Mouse (Mus musculus) liver, postnatal 0 days (tissue): ENCODE measurements around the gene Sox18. TPM values are rescaled to one million over a fixed set of nuclear protein-coding genes. Genes with fewer than 3 reads are reported as not detected.

Experiments
- ATAC-seq: fragments of 200-750 bp; cut with Nextera tagmentation; 2 replicates; pipeline ENCODE4 v1.8.0; 2017; ENCODE audit warnings: mild to moderate bottlenecking, moderate library complexity
- DNase-seq: peaks from one replicate; pipeline ENCODE4 v3.0.0-alpha.2; 2016
- H3K27ac ChIP-seq: fragments of 300-500 bp; sonication (generic); 2 replicates; pipeline ENCODE4 v1.5.1; 2014; ENCODE audit warnings: antibody characterized with exemption, moderate library complexity, mild to moderate bottlenecking, low read depth
- H3K27me3 ChIP-seq: fragments of 300-500 bp; sonication (generic); 2 replicates; pipeline ENCODE4 v1.6.1; 2014; ENCODE audit warnings: low read length, control low read depth, mixed read lengths; ENCODE audit not compliant: insufficient read depth
- H3K36me3 ChIP-seq: fragments of 300-500 bp; sonication (generic); replicated peaks from 2 replicates; pipeline ENCODE4 v1.6.1; 2014; ENCODE audit warnings: mild to moderate bottlenecking, control low read depth, low read length, moderate library complexity, mixed read lengths; ENCODE audit not compliant: insufficient read depth
- H3K4me1 ChIP-seq: fragments of 300-500 bp; sonication (generic); 2 replicates; pipeline ENCODE4 v1.6.1; 2014; ENCODE audit warnings: antibody characterized with exemption, mild to moderate bottlenecking, control low read depth; ENCODE audit not compliant: insufficient read depth
- H3K4me2 ChIP-seq: fragments of 300-500 bp; sonication (generic); 2 replicates; pipeline ENCODE4 v1.6.1; 2014; ENCODE audit warnings: low read depth, mild to moderate bottlenecking, low read length, moderate library complexity, mixed read lengths
- H3K4me3 ChIP-seq: fragments of 300-500 bp; sonication (generic); 2 replicates; pipeline ENCODE4 v1.5.1; 2014; ENCODE audit warnings: low read depth, low read length
- H3K9ac ChIP-seq: fragments of 300-500 bp; sonication (generic); replicated peaks from 2 replicates; pipeline ENCODE4 v1.6.1; 2014; ENCODE audit warnings: mild to moderate bottlenecking, moderate library complexity
- H3K9me3 ChIP-seq: fragments of 300-500 bp; sonication (generic); 2 replicates; pipeline ENCODE4 v1.6.1; 2016; ENCODE audit warnings: mild to moderate bottlenecking, control low read depth, low read length, mixed read lengths
- CTCF ChIP-seq: sonication (generic); IDR thresholded peaks from 2 replicates; pipeline ENCODE4 v1.5.1; 2016; ENCODE audit warnings: antibody characterized with exemption, low read depth
- EP300 ChIP-seq: IDR thresholded peaks from 2 replicates; pipeline ENCODE4 v1.6.1; 2016; ENCODE audit warnings: antibody characterized with exemption, low read depth, mild to moderate bottlenecking
- WGBS: fragments of 180-500 bp; shearing (Covaris S2); extraction: QIAGEN DNeasy Blood & Tissue Kit; methylation state at CpG from one replicate; pipeline ENCODE4 v1.1.7; 2014; ENCODE audit not compliant: insufficient replicate concordance; 5-methylcytosine and 5-hydroxymethylcytosine counted together
- polyA plus RNA-seq: library from polyadenylated mRNA; unstranded; fragments of >200 nt; fragmentation: Nextera tagmentation; extraction: Ambion mirVana; gene quantifications from 2 replicates; pipeline ENCODE4 v1.2.1, GENCODE M21; 2015

The Sox18 gene
- polyA plus RNA-seq, 1 experiment from 2014 or later: 11.4 TPM

DNA sequence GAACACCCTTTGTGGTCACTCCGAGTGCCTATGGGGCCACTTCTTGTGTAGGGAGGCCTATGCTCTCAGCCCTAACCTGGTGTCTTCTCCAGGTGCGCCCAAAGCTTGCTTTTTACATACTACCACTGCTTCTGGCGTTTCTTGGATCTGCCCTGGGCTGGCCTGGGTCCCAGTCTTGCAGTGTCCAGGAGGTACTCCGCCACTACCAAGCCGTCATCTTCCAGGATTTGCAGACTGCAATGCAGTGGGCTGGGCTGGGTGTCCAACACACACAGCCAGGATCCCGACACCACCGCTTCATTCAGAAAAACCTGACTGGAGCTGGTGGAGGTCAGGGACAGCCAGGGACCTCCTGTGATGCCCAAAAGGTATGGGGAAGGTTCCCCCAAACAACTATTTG lies 12.9 kb downstream of the Sox18 start:
- ATAC-seq (no peak), DNase-seq (no peak)
- Histone ChIP-seq H3K27ac (no peak overlapping the region), H3K4me3 (no peak overlapping the region), H3K27me3 (no peaks in the 10 kb centered on the region), H3K36me3 (peaks cover 24% of the 10 kb centered on the region), H3K4me1 (0 out of 2 replicates have a peak, but pooled peaks cover 4% of the 10 kb centered on the region), H3K9ac (no peak overlapping the region), H3K4me2 (no peak overlapping the region), H3K9me3 (no peaks in the 10 kb centered on the region)
- WGBS: 80% methylated on average over 7 of the region's 7 CpGs
- TF ChIP-seq CTCF: no peak
- TF ChIP-seq EP300: no peak

DNA sequence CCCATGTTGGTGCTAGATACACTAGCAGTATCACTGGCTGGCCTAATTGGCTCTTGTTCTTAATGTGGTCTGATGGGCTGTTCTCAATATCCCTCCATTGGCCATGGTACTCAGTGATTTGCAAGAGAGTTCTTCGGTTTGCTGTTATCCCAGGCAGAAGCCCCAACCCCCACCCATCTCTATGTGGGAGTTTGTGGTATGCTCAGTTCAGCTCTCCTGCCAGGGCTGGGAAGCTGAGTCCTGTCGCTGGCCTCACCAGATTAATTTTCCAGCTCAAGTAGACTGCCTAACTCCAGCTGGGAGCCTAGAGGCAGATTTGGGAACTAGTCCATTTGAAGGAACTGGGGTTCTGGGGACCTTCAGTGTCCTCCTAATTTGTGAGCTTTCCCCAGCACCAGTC lies 14.0 kb downstream of the Sox18 start:
- no peak overlapping the region for H3K4me3 ChIP-seq
- WGBS: 72% methylated on average over 2 of the region's 2 CpGs
- H3K27ac ChIP-seq: no peak overlapping the region
- no peak overlapping the region for H3K4me2 ChIP-seq
- no peaks in the 10 kb centered on the region for H3K9me3 ChIP-seq
- peaks cover 30% of the 10 kb centered on the region for H3K36me3 ChIP-seq
- DNase-seq: no peak
- H3K27me3 ChIP-seq: no peaks in the 10 kb centered on the region
- H3K4me1 ChIP-seq: 0 out of 2 replicates have a peak, but pooled peaks cover 4% of the 10 kb centered on the region
- no peak overlapping the region for H3K9ac ChIP-seq
- TF ChIP-seq CTCF: no peak
- TF ChIP-seq EP300: no peak
- ATAC-seq: no peak

DNA sequence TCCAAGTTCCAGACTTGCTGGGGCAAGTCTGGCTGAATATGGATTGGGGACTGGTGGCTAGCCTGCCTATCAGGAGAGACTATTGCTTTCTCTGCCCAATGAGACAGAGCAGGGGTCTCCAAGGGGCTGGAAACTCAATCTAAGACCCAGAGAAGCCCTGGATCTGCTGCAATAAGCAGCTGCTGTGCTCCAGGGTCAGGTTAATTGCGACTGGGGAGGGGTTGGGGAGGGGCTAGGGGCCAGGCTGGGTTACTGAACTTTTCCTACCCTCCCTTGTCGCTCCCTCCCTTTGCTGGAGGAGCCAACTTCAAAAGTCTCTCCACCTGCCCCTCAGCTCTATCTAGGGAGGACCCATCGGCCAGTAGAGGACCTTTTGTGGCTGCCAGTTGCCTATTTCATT lies 14.7 kb downstream of the Sox18 start, which contains the start of gene Gm29797:
Gm29797 (plus strand) TSS at position 301 of the 400 bp plus-strand sequence.
- no peak within 1 kb of the TSS for H3K4me3 ChIP-seq
- WGBS: 65% methylated on average over 3 of the region's 3 CpGs

DNA sequence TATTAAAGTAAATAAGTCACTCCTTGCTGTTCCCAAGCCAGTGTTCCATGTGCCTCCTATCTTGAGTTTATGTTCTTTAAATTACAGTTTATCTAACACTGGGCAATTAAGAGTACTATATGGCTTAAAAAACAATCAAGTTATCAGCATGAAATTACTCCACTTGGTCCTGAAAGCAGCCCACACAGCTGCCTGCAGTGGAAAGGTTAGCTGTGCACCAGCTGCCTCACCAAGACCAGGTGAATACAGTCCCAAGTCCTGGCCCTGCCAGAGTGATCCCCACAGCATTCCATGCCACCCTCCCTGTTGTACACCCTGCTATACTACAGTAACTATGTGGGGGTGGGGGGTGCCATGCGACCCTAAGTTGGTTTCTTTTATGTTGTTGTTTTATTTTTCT lies 17.9 kb downstream of the Sox18 start:
- H3K9ac ChIP-seq: no peak overlapping the region
- DNase-seq: no peak
- H3K4me1 ChIP-seq: no peaks in the 10 kb centered on the region
- H3K27ac ChIP-seq: no peak overlapping the region
- H3K4me2 ChIP-seq: no peak overlapping the region
- H3K36me3 ChIP-seq: peaks cover 60% of the 10 kb centered on the region
- no peaks in the 10 kb centered on the region for H3K27me3 ChIP-seq
- no peak for TF ChIP-seq EP300
- TF ChIP-seq CTCF: no peak
- WGBS: 71% methylated on average over 1 of the region's 1 CpGs
- ATAC-seq: no peak
- no peak overlapping the region for H3K4me3 ChIP-seq
- H3K9me3 ChIP-seq: no peaks in the 10 kb centered on the region

More for the DNA sequence above, 14.7 kb downstream of the Sox18 start, which contains the start of gene Gm29797:
- 0 out of 2 replicates have a peak, but pooled peaks cover 4% of the 10 kb centered on the region for H3K4me1 ChIP-seq
- H3K9ac ChIP-seq: no peak within 1 kb of the TSS
- no peak for DNase-seq
- no peaks in the 10 kb centered on the region for H3K27me3 ChIP-seq
- H3K27ac ChIP-seq: no peak within 1 kb of the TSS
- H3K9me3 ChIP-seq: no peaks in the 10 kb centered on the region
- peaks cover 36% of the 10 kb centered on the region for H3K36me3 ChIP-seq
- TF ChIP-seq CTCF: no peak
- no peak for TF ChIP-seq EP300
- H3K4me2 ChIP-seq: no peak within 1 kb of the TSS
- no peak for ATAC-seq

DNA sequence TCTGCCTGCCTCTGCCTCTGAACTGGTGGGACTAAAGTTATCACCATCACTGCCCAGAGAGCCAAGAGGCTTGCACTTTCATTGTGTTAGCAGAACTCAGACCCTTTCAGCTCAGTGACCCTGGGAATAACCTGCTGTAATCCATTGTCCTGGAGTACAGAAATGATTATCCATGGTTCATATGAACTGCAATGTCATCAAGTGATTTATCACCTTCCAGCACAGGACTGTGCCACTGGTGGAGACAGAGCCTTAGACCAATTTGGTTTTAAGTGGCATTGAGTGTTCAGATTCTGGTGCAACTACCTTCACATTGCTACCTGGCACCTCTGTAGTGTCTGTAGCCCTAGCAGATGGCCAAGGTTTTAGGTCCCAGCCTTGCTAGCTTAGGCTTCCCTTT lies 18.4 kb downstream of the Sox18 start:
- Histone ChIP-seq H3K4me3 (no peak overlapping the region), H3K9ac (no peak overlapping the region), H3K36me3 (peaks cover 64% of the 10 kb centered on the region), H3K4me1 (no peaks in the 10 kb centered on the region), H3K27ac (no peak overlapping the region), H3K4me2 (no peak overlapping the region), H3K27me3 (no peaks in the 10 kb centered on the region), H3K9me3 (no peaks in the 10 kb centered on the region)
- ATAC-seq (no peak), DNase-seq (no peak)
- no peak for TF ChIP-seq EP300
- no peak for TF ChIP-seq CTCF

DNA sequence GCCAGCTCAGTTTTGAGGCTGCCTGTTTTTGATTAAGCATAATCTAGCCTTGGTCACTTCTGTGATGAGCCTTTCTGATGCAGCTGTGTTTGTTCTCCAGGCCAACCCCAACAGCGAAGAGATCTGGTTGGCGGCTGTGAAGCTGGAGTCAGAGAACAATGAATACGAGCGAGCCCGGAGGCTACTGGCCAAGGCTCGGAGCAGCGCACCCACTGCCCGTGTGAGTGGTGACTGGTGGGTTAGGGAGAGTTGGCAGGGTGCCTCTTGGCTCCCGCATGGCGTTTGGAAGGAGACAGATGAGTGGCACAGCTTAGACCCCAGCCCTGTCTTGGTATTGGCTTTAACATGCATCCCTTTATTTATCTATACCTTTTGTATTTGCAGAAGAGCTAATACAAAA lies 22.5 kb downstream of the Sox18 start:
- Histone ChIP-seq H3K4me1 (no peaks in the 10 kb centered on the region), H3K9ac (no peak overlapping the region), H3K9me3 (no peaks in the 10 kb centered on the region), H3K4me3 (no peak overlapping the region), H3K4me2 (no peak overlapping the region), H3K36me3 (peaks cover 72% of the 10 kb centered on the region), H3K27ac (no peak overlapping the region), H3K27me3 (no peaks in the 10 kb centered on the region)
- 93% methylated on average over 10 of the region's 10 CpGs for WGBS
- no peak for DNase-seq
- no peak for ATAC-seq
- TF ChIP-seq CTCF: no peak
- no peak for TF ChIP-seq EP300
